Mouse (Mus musculus): Measurements from ENCODE around the gene Scn4a. TPM values are rescaled to one million over a fixed set of nuclear protein-coding genes. Genes with fewer than 3 reads are reported as not detected.
A peak's percentile ranks its signal among the peaks of the same experiment; 100 is the strongest.

Scn4a gene
- polyA plus RNA-seq, 1 experiment from 2014 or later: not detected

- ATAC-seq (replicated peaks; ENCODE audit: low FRiP score) (no peak), DNase-seq (ENCODE audit: low spot score) (no peak)
- Histone ChIP-seq H3K4me1 (replicated peaks; ENCODE audit: control insufficient read depth, insufficient read depth, low read length) (no peaks in the 10 kb centered on the region), H3K27me3 (ENCODE audit: control insufficient read depth, insufficient read depth, low read length) (no peaks in the 10 kb centered on the region), H3K4me2 (ENCODE audit: low read depth, low read length, severe bottlenecking) (no peak overlapping the region), H3K36me3 (ENCODE audit: control insufficient read depth, insufficient read depth, low read length) (no peaks in the 10 kb centered on the region), H3K9ac (ENCODE audit: low read length) (no peak overlapping the region), H3K27ac (ENCODE audit: low read depth, low read length) (no peak overlapping the region), H3K9me3 (ENCODE audit: control insufficient read depth, low read length) (no peaks in the 10 kb centered on the region), H3K4me3 (ENCODE audit: low read depth, low read length) (no peak overlapping the region)
- WGBS: 86% methylated on average over 10 of the region's 10 CpGs
Observed at GRCm38 (mm10) chr11:106305348-106306064, 47.6 kb downstream of the Scn4a start.

DNA sequence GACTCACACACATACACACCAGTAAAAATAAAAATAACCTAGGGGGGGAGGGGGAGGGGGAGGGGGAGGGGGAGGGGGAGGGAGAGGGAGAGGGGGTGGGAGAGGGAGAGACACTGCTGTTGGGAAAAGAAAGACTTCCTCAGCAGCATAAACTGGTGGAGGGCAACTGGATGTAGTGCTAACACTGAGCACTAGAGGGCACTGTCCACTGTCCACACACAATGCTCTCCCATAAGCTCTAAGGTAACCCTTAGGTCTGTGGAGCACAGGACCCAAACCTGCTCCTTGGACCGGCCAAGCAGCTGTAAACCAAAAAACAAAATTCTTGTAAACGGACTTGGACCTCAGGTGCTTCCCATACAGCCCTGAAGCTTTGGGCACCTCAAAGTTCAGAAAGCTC lies 50.5 kb downstream of the Scn4a start:
- DNase-seq (ENCODE audit: low spot score) (peak; percentile 82), ATAC-seq (replicated peaks; ENCODE audit: low FRiP score) (0 out of 2 replicates have a peak, but pooled peaks have one; percentile 39)
- Histone ChIP-seq H3K9ac (ENCODE audit: low read length) (no peak overlapping the region), H3K4me1 (replicated peaks; ENCODE audit: control insufficient read depth, insufficient read depth, low read length) (no peaks in the 10 kb centered on the region), H3K9me3 (ENCODE audit: control insufficient read depth, low read length) (no peaks in the 10 kb centered on the region), H3K27me3 (ENCODE audit: control insufficient read depth, insufficient read depth, low read length) (no peaks in the 10 kb centered on the region), H3K27ac (ENCODE audit: low read depth, low read length) (no peak overlapping the region), H3K36me3 (ENCODE audit: control insufficient read depth, insufficient read depth, low read length) (no peaks in the 10 kb centered on the region), H3K4me3 (ENCODE audit: low read depth, low read length) (no peak overlapping the region), H3K4me2 (ENCODE audit: low read depth, low read length, severe bottlenecking) (no peak overlapping the region)
- WGBS: 20% methylated on average over 2 of the region's 2 CpGs

DNA sequence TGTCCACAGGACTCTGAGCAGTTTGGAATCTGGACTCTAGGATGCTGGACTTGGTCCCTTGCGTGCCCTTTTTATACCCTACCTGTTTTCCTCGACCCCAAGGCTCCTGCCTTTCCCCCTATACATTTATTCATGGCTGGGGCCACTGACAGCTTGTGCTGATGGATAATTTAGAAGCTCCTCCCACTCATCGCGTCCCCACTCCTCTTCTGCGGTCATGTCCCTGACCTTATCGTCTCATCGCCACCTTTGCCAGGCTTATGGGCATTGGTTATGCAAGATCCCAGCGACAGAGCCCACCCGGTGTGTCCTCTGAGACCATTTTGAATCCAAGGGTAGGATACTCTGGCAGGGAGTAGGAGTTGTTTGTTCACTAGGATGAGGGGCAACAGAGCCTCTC lies 51.3 kb downstream of the Scn4a start, which contains the start of gene Gh:
Gene Gh, minus strand, starts transcription at position 101 of the 400 bp plus-strand sequence.
- 85% methylated on average over 9 of the region's 9 CpGs for WGBS
- Histone ChIP-seq H3K27ac (ENCODE audit: low read depth, low read length) (no peak within 1 kb of the TSS), H3K4me2 (ENCODE audit: low read depth, low read length, severe bottlenecking) (no peak within 1 kb of the TSS)

GRCm38 (mm10) chr11:106291861-106292260 lies 61.2 kb downstream of the Scn4a start:
- Histone ChIP-seq H3K36me3 (ENCODE audit: control insufficient read depth, insufficient read depth, low read length) (no peaks in the 10 kb centered on the region), H3K4me1 (replicated peaks; ENCODE audit: control insufficient read depth, insufficient read depth, low read length) (no peaks in the 10 kb centered on the region), H3K27me3 (ENCODE audit: control insufficient read depth, insufficient read depth, low read length) (no peaks in the 10 kb centered on the region), H3K4me3 (ENCODE audit: low read depth, low read length) (no peak overlapping the region), H3K9ac (ENCODE audit: low read length) (no peak overlapping the region), H3K27ac (ENCODE audit: low read depth, low read length) (no peak overlapping the region), H3K4me2 (ENCODE audit: low read depth, low read length, severe bottlenecking) (no peak overlapping the region), H3K9me3 (ENCODE audit: control insufficient read depth, low read length) (no peaks in the 10 kb centered on the region)
- DNase-seq (ENCODE audit: low spot score) (no peak), ATAC-seq (replicated peaks; ENCODE audit: low FRiP score) (no peak)
- WGBS: 91% methylated on average over 2 of the region's 2 CpGs

More for the DNA sequence above, 51.3 kb downstream of the Scn4a start, which contains the start of gene Gh:
- Histone ChIP-seq H3K9me3 (ENCODE audit: control insufficient read depth, low read length) (no peaks in the 10 kb centered on the region), H3K4me3 (ENCODE audit: low read depth, low read length) (no peak within 1 kb of the TSS), H3K27me3 (ENCODE audit: control insufficient read depth, insufficient read depth, low read length) (no peaks in the 10 kb centered on the region), H3K36me3 (ENCODE audit: control insufficient read depth, insufficient read depth, low read length) (no peaks in the 10 kb centered on the region), H3K9ac (ENCODE audit: low read length) (no peak within 1 kb of the TSS), H3K4me1 (replicated peaks; ENCODE audit: control insufficient read depth, insufficient read depth, low read length) (no peaks in the 10 kb centered on the region)
- DNase-seq (ENCODE audit: low spot score): no peak
- no peak for ATAC-seq (replicated peaks; ENCODE audit: low FRiP score)

DNA sequence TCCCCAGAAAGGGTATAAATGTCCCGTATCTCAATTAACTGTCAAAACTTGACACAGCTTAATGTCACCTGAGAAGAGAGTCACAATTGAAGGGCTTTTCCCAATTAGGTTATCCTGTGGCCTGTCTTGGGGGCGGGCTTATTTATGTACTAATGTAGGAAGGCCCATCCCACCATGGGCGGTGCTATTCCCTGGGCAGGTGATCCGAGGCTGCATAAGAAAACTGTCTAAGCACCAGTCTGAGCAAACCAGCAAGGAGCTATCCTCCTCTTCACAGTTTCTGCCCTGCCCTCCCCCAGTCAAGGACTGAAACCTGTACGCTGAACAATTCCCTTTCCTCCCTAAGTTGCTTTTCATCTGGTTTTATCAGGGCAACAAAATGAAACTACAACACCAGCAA lies 62.7 kb downstream of the Scn4a start:
- DNase-seq (ENCODE audit: low spot score): no peak
- Histone ChIP-seq H3K4me1 (replicated peaks; ENCODE audit: control insufficient read depth, insufficient read depth, low read length) (no peaks in the 10 kb centered on the region), H3K4me2 (ENCODE audit: low read depth, low read length, severe bottlenecking) (no peak overlapping the region), H3K9me3 (ENCODE audit: control insufficient read depth, low read length) (no peaks in the 10 kb centered on the region), H3K9ac (ENCODE audit: low read length) (no peak overlapping the region), H3K27ac (ENCODE audit: low read depth, low read length) (no peak overlapping the region), H3K4me3 (ENCODE audit: low read depth, low read length) (no peak overlapping the region), H3K27me3 (ENCODE audit: control insufficient read depth, insufficient read depth, low read length) (no peaks in the 10 kb centered on the region), H3K36me3 (ENCODE audit: control insufficient read depth, insufficient read depth, low read length) (no peaks in the 10 kb centered on the region)
- ATAC-seq (replicated peaks; ENCODE audit: low FRiP score): no peak
- WGBS: 90% methylated on average over 5 of the region's 5 CpGs

DNA sequence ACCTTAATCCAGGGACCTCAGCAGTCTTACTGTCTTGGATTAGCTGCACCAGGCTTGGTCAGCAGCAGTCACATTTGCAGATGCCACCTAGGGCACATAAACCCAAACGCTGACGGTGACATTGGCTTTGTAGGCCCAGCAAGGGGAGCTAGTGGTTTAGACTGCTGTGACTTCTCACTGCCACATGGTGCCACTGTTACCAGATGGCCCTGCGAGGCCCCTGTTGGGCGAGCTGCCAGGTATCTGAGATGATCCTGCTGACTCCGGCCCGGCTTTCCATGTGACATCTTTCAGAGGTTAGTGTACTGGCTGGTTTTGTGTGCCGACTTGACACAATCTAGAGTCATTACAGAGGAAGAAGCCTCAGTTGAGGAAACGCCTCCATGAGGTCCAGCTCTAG lies 63.7 kb downstream of the Scn4a start:
- Histone ChIP-seq H3K4me1 (replicated peaks; ENCODE audit: control insufficient read depth, insufficient read depth, low read length) (no peaks in the 10 kb centered on the region), H3K27me3 (ENCODE audit: control insufficient read depth, insufficient read depth, low read length) (no peaks in the 10 kb centered on the region), H3K9me3 (ENCODE audit: control insufficient read depth, low read length) (no peaks in the 10 kb centered on the region), H3K4me3 (ENCODE audit: low read depth, low read length) (no peak overlapping the region), H3K9ac (ENCODE audit: low read length) (no peak overlapping the region), H3K27ac (ENCODE audit: low read depth, low read length) (no peak overlapping the region), H3K4me2 (ENCODE audit: low read depth, low read length, severe bottlenecking) (no peak overlapping the region), H3K36me3 (ENCODE audit: control insufficient read depth, insufficient read depth, low read length) (no peaks in the 10 kb centered on the region)
- WGBS: 76% methylated on average over 8 of the region's 8 CpGs
- no peak for DNase-seq (ENCODE audit: low spot score)
- ATAC-seq (replicated peaks; ENCODE audit: low FRiP score): no peak

DNA sequence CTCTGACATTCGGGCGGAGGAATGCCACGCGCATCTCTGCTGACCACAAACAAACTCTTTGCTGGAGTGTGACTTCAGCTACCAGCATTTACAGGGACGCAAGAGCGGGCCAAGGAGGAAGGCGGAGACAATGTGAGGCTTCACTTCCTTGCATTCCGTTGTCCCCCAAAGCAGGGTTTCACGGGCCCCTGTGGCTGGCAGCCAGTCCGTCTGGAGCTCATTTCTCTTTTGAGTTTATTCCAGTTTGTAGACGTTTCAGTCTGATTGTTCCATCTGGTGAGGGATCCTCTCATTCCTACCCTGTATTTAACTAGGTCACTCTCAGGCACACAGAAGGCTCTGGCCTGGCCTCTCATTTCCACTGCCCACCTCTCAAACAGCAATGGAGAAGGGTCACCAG lies 66.1 kb downstream of the Scn4a start:
- no peaks in the 10 kb centered on the region for H3K4me1 ChIP-seq (replicated peaks; ENCODE audit: control insufficient read depth, insufficient read depth, low read length)
- WGBS: 81% methylated on average over 11 of the region's 11 CpGs
- ATAC-seq (replicated peaks; ENCODE audit: low FRiP score): no peak

GRCm38 (mm10) chr11:106286206-106286605 lies 66.9 kb downstream of the Scn4a start:
- 90% methylated on average over 7 of the region's 7 CpGs for WGBS
- no peak overlapping the region for H3K9ac ChIP-seq (ENCODE audit: low read length)
- no peaks in the 10 kb centered on the region for H3K36me3 ChIP-seq (ENCODE audit: control insufficient read depth, insufficient read depth, low read length)
- H3K4me1 ChIP-seq (replicated peaks; ENCODE audit: control insufficient read depth, insufficient read depth, low read length): no peaks in the 10 kb centered on the region
- no peak overlapping the region for H3K4me2 ChIP-seq (ENCODE audit: low read depth, low read length, severe bottlenecking)
- no peaks in the 10 kb centered on the region for H3K9me3 ChIP-seq (ENCODE audit: control insufficient read depth, low read length)
- no peak overlapping the region for H3K4me3 ChIP-seq (ENCODE audit: low read depth, low read length)
- H3K27me3 ChIP-seq (ENCODE audit: control insufficient read depth, insufficient read depth, low read length): no peaks in the 10 kb centered on the region
- DNase-seq (ENCODE audit: low spot score): no peak
- no peak for ATAC-seq (replicated peaks; ENCODE audit: low FRiP score)
- H3K27ac ChIP-seq (ENCODE audit: low read depth, low read length): no peak overlapping the region

More for the DNA sequence above, 66.1 kb downstream of the Scn4a start:
- no peak overlapping the region for H3K27ac ChIP-seq (ENCODE audit: low read depth, low read length)
- no peaks in the 10 kb centered on the region for H3K27me3 ChIP-seq (ENCODE audit: control insufficient read depth, insufficient read depth, low read length)
- DNase-seq (ENCODE audit: low spot score): no peak
- no peaks in the 10 kb centered on the region for H3K9me3 ChIP-seq (ENCODE audit: control insufficient read depth, low read length)
- no peak overlapping the region for H3K4me2 ChIP-seq (ENCODE audit: low read depth, low read length, severe bottlenecking)
- H3K36me3 ChIP-seq (ENCODE audit: control insufficient read depth, insufficient read depth, low read length): no peaks in the 10 kb centered on the region
- no peak overlapping the region for H3K9ac ChIP-seq (ENCODE audit: low read length)
- H3K4me3 ChIP-seq (ENCODE audit: low read depth, low read length): no peak overlapping the region

GRCm38 (mm10) chr11:106284126-106284525 lies 69.0 kb downstream of the Scn4a start:
- Histone ChIP-seq H3K36me3 (ENCODE audit: control insufficient read depth, insufficient read depth, low read length) (no peaks in the 10 kb centered on the region), H3K27me3 (ENCODE audit: control insufficient read depth, insufficient read depth, low read length) (no peaks in the 10 kb centered on the region), H3K27ac (ENCODE audit: low read depth, low read length) (no peak overlapping the region), H3K4me1 (replicated peaks; ENCODE audit: control insufficient read depth, insufficient read depth, low read length) (no peaks in the 10 kb centered on the region), H3K9ac (ENCODE audit: low read length) (no peak overlapping the region), H3K9me3 (ENCODE audit: control insufficient read depth, low read length) (no peaks in the 10 kb centered on the region), H3K4me3 (ENCODE audit: low read depth, low read length) (no peak overlapping the region), H3K4me2 (ENCODE audit: low read depth, low read length, severe bottlenecking) (no peak overlapping the region)
- ATAC-seq (replicated peaks; ENCODE audit: low FRiP score) (no peak), DNase-seq (ENCODE audit: low spot score) (no peak)
- 80% methylated on average over 8 of the region's 8 CpGs for WGBS
